Mouse (Mus musculus): ENCODE measurements around the gene Slc6a6.

- TF ChIP-seq USF1 (IDR thresholded peaks at IDR 0.05; ENCODE audit: low read depth, low read length): no peak
- no peak for TF ChIP-seq EP300 (IDR thresholded peaks at IDR 0.05; ENCODE audit: low read length)
- TF ChIP-seq MAFK (IDR thresholded peaks at IDR 0.05; ENCODE audit: insufficient replicate concordance, low read length): no peak
- TF ChIP-seq HCFC1 (IDR thresholded peaks at IDR 0.05; ENCODE audit: low read depth, low read length): no peak
- TF ChIP-seq CTCF (conservative IDR thresholded peaks at IDR 0.05 in 1 of 2, IDR thresholded peaks at IDR 0.05 in 1 of 2; ENCODE audit: low read depth in 2 of 2, low read length in 2 of 2): no peak
- no peak for TF ChIP-seq TCF12 (IDR thresholded peaks at IDR 0.05; ENCODE audit: low read depth, low read length)
- no peak for TF ChIP-seq NELFE (IDR thresholded peaks at IDR 0.05; ENCODE audit: low read depth, low read length)
- TF ChIP-seq SIN3A (IDR thresholded peaks at IDR 0.05; ENCODE audit: low read length): no peak
- no peak for TF ChIP-seq NRF1 (IDR thresholded peaks at IDR 0.05; ENCODE audit: low read depth, low read length)
- no peak for TF ChIP-seq POLR2A (IDR thresholded peaks at IDR 0.05; ENCODE audit: low read depth, low read length)
Measured at GRCm38 (mm10) chr6:91773951-91774350, 90.1 kb downstream of the Slc6a6 start.
